Mouse (Mus musculus) intestine, postnatal 0 days (tissue): ENCODE results near the gene Rem2. TPM values are rescaled to one million over a fixed set of nuclear protein-coding genes. Genes with fewer than 3 reads are reported as not detected.

Experiments used
- ATAC-seq: fragments of 200-750 bp; cut with Nextera tagmentation; 2 replicates; pipeline ENCODE4 v1.8.0; 2017; ENCODE audit warnings: mild to moderate bottlenecking, moderate TSS enrichment, moderate library complexity
- H3K27ac ChIP-seq: fragments of 300-500 bp; sonication (generic); 2 replicates; pipeline ENCODE4 v1.5.1; 2014; ENCODE audit warnings: mild to moderate bottlenecking, low read depth, low read length, moderate library complexity
- H3K27me3 ChIP-seq: fragments of 300-500 bp; sonication (generic); replicated peaks from 2 replicates; pipeline ENCODE4 v1.6.1; 2014; ENCODE audit warnings: low read length, mixed read lengths; ENCODE audit not compliant: control insufficient read depth, insufficient read depth
- H3K36me3 ChIP-seq: fragments of 300-500 bp; sonication (generic); 2 replicates; pipeline ENCODE4 v1.6.1; 2014; ENCODE audit warnings: mild to moderate bottlenecking, moderate library complexity; ENCODE audit not compliant: control insufficient read depth, insufficient read depth
- H3K4me1 ChIP-seq: fragments of 300-500 bp; sonication (generic); replicated peaks from 2 replicates; pipeline ENCODE4 v1.6.1; 2014; ENCODE audit warnings: antibody characterized with exemption, low read length, mixed read lengths; ENCODE audit not compliant: control insufficient read depth, insufficient read depth
- H3K4me2 ChIP-seq: fragments of 300-500 bp; sonication (generic); replicated peaks from 2 replicates; pipeline ENCODE4 v1.6.1; 2014; ENCODE audit warnings: low read depth, mild to moderate bottlenecking, moderate library complexity
- H3K4me3 ChIP-seq: fragments of 300-500 bp; sonication (generic); 2 replicates; pipeline ENCODE4 v1.5.1; 2014; ENCODE audit warnings: low read depth, low read length
- H3K9ac ChIP-seq: fragments of 300-500 bp; sonication (generic); 2 replicates; pipeline ENCODE4 v1.6.1; 2014; ENCODE audit warnings: mild to moderate bottlenecking, low read depth, low read length
- H3K9me3 ChIP-seq: fragments of 300-500 bp; sonication (generic); 2 replicates; pipeline ENCODE4 v1.6.1; 2016; ENCODE audit warnings: mixed run types; ENCODE audit not compliant: control insufficient read depth
- CTCF ChIP-seq: sonication (generic); IDR thresholded peaks from 2 replicates; pipeline ENCODE4 v1.5.1; 2016; ENCODE audit warnings: low read depth, mild to moderate bottlenecking, control low read depth, antibody characterized with exemption, moderate library complexity
- WGBS: fragments of 180-500 bp; shearing (Covaris S2); extraction: QIAGEN DNeasy Blood & Tissue Kit; methylation state at CpG from one replicate; pipeline ENCODE4 v1.1.7; 2014; 5-methylcytosine and 5-hydroxymethylcytosine counted together
- polyA plus RNA-seq: library from polyadenylated mRNA; unstranded; fragments of >200 nt; fragmentation: Nextera tagmentation; extraction: Ambion mirVana; gene quantifications from 2 replicates; pipeline ENCODE4 v1.2.1, GENCODE M21; 2015

The Rem2 gene
- polyA plus RNA-seq, 1 experiment from 2014 or later = 0.78 TPM

DNA sequence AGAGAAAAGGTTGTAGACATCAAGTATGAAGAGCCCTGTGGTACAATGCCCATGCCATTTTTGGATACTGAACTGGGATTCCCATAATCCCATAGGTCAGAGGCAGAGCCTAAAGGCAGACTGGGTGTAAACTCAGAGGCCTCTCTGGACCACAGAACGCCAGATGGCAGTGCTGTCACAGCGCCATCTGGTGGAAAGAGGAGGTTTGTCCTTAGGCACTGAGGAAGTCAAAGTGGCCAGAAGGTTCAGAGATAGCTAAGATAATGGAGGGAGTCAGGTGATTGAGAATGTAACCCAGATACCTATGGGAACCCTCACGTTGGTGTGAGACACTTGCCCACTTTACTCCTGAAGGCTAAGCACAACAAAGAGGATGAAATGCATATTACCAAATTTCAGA, 18.3 kb downstream of the Rem2 start:
- H3K9ac ChIP-seq = no peak overlapping the region
- H3K36me3 ChIP-seq = no peaks in the 10 kb centered on the region
- H3K27ac ChIP-seq = no peak overlapping the region
- H3K4me1 ChIP-seq = no peaks in the 10 kb centered on the region
- peak; percentile 97 for TF ChIP-seq CTCF
- H3K9me3 ChIP-seq = no peaks in the 10 kb centered on the region
- H3K27me3 ChIP-seq = no peaks in the 10 kb centered on the region
- WGBS = 0% methylated on average over 3 of the region's 3 CpGs
- H3K4me3 ChIP-seq = no peak overlapping the region
- H3K4me2 ChIP-seq = no peak overlapping the region
- no peak for ATAC-seq

GRCm38 (mm10) chr14:54496706-54497105, 20.8 kb downstream of the Rem2 start:
- Histone ChIP-seq H3K27me3 (no peaks in the 10 kb centered on the region), H3K4me2 (no peak overlapping the region), H3K9ac (no peak overlapping the region), H3K4me3 (no peak overlapping the region), H3K4me1 (no peaks in the 10 kb centered on the region), H3K36me3 (no peaks in the 10 kb centered on the region), H3K9me3 (peaks cover 4% of the 10 kb centered on the region; the same call in 1 of the 2 replicates), H3K27ac (no peak overlapping the region)
- ATAC-seq = no peak
- 85% methylated on average over 14 of the region's 14 CpGs for WGBS
- TF ChIP-seq CTCF = no peak

DNA sequence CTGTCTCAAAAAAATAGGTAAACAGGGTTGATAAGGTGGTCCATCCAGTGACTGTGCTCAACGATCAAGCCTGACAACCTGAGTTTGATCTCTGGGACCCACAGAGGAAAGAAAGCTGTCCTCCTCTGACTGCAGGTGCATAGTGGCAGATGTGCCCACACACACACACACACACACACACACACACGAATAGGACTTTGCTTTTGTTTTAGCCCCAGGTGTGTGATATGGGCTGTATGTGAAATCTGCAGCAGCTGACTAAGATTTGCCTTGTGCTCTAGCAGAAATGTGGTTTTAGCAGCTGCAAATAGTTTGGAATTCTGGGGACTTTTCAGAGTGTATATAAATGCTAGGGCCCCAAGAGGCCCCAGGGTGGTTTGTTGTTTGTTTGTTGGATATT, 23.4 kb downstream of the Rem2 start:
- no peak for TF ChIP-seq CTCF
- Histone ChIP-seq H3K27me3 (no peaks in the 10 kb centered on the region), H3K4me1 (no peaks in the 10 kb centered on the region), H3K36me3 (no peaks in the 10 kb centered on the region), H3K4me3 (no peak overlapping the region), H3K4me2 (no peak overlapping the region), H3K9me3 (peaks cover 5% of the 10 kb centered on the region; the same call in 1 of the 2 replicates), H3K27ac (no peak overlapping the region), H3K9ac (no peak overlapping the region)
- no peak for ATAC-seq
- WGBS = 54% methylated on average over 2 of the region's 2 CpGs

DNA sequence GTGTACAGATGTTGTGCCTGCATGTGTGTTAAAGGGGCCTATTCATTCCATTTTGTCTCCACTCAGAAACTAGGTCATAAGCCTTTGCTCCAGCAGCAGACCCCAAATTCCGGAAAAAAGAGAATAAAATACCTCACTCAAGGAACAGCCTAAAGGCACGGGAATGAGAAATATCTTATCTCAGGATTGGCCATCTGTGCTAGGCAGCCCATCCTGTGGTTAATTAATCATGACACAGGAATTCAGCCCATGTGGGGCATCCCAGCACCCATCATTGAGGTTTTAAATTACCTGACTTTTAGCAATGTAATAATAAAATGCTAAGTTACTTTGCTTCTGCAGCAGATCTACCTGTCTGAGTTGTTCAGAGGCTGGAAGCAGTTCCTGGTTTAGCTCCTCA, 25.5 kb downstream of the Rem2 start:
- 63% methylated on average over 2 of the region's 2 CpGs for WGBS
- no peaks in the 10 kb centered on the region for H3K4me1 ChIP-seq

GRCm38 (mm10) chr14:54503092-54503491, 27.2 kb downstream of the Rem2 start:
- Histone ChIP-seq H3K4me1 (no peaks in the 10 kb centered on the region), H3K4me3 (no peak overlapping the region), H3K27me3 (no peaks in the 10 kb centered on the region), H3K4me2 (no peak overlapping the region), H3K36me3 (peaks cover 19% of the 10 kb centered on the region), H3K27ac (no peak overlapping the region), H3K9me3 (peaks cover 5% of the 10 kb centered on the region; the same call in 1 of the 2 replicates), H3K9ac (no peak overlapping the region)
- no peak for TF ChIP-seq CTCF
- ATAC-seq = no peak
- WGBS = 59% methylated on average over 2 of the region's 2 CpGs

More for the DNA sequence above, 25.5 kb downstream of the Rem2 start:
- H3K36me3 ChIP-seq = 0 out of 2 replicates have a peak, but pooled peaks cover 2% of the 10 kb centered on the region
- H3K27ac ChIP-seq = no peak overlapping the region
- TF ChIP-seq CTCF = no peak
- H3K9me3 ChIP-seq = peaks cover 5% of the 10 kb centered on the region; the same call in 1 of the 2 replicates
- H3K27me3 ChIP-seq = no peaks in the 10 kb centered on the region
- no peak overlapping the region for H3K4me3 ChIP-seq
- H3K9ac ChIP-seq = no peak overlapping the region
- no peak overlapping the region for H3K4me2 ChIP-seq
- ATAC-seq = no peak

DNA sequence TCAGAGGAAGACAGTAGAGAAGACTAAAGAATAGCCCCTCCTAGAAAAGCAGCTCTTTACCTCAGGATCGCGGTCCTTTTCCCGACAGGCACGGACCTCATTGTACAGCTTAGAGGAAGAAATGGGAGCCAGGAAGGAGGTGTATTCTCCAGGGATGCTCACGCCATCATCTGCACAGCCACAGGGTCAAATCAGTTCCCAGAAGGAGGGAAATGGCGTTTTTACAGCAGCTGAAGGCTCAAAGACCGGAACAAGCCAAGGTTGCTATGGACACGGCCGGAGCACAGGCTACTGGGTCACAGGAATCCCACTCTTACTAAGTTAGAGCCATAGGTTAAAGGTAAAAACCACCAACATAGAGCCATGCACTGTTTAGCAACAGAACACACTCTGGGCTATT, 33.9 kb downstream of the Rem2 start:
- WGBS = 83% methylated on average over 9 of the region's 9 CpGs
- Histone ChIP-seq H3K4me3 (no peak overlapping the region), H3K4me2 (no peak overlapping the region), H3K36me3 (peaks cover 85% of the 10 kb centered on the region), H3K9me3 (no peaks in the 10 kb centered on the region), H3K4me1 (no peaks in the 10 kb centered on the region), H3K27me3 (no peaks in the 10 kb centered on the region), H3K27ac (no peak overlapping the region), H3K9ac (no peak overlapping the region)
- ATAC-seq = no peak
- TF ChIP-seq CTCF = no peak
